Mouse (Mus musculus) skeletal muscle tissue, adult 2 months (tissue): ENCODE data around the gene Cars2.
"Not testable (repeated sequence)": the region's sequence is repeated elsewhere in the genome, so short reads cannot be mapped to it uniquely, and the experiment has no call there.

Experiments used
- DNase-seq: peaks from one replicate; pipeline ENCODE4 v3.0.0-alpha.2; 2012; ENCODE audit warnings: low read depth, low spot score

Gene Cars2

DNA sequence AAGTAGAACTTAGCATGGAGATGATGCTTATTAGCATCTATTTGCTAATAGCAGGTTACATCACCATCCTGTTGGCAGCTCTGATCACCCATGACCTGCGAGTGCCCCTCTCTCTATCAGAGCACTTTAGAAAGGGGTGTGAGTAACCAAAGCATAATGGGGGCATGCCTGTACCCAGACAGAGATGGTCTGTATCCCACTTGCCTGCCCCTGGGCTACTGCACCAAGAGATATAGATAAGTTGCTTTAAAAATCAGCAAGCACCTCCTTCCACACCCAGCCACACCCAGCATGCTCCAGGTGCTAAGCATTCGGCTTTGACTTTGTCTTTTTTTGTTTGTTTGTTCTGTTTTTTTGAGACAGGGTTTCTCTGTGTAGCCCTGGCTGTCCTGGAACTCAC is 74.7 kb downstream of the Cars2 start:
- no peak for DNase-seq

DNA sequence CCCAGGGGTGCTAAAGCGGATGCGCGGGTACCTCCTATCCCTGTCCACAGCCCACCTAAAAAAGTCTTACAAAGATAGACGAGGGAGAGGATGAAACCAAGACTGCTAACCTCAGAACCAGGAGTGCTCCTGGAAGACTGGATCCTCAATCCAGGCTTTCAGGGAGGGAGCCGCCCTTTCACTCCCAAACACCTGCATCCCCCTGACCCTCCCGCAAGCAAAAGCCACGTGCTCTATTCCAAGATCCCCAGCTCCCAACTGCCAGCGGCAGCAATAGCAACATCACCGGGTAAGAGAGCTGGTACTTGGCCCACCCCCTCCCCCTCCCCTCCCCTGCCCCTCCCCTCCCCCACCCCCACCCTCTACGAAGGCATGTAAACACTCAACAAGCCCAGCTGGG is 75.2 kb downstream of the Cars2 start:
- DNase-seq = no peak

DNA sequence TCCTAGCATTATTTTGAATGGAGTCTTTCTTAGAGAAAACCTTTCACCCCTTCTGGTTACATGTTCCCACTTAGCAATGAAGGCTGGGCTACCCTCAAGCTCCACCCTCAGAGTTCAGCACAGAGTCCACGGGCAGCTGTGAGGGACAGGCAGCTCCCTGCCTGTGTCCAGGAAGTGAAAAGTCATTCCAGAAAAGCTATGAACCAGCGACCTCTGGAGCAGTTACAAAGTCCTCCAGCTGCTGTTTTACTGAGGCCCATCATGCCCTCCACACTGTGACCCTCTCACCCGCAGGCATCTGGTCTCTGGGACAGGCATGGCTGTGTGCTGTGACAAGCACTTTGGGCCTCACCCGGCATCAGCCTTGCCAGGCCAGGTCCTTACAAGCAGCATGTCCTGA is 77.5 kb downstream of the Cars2 start:
- DNase-seq = no peak

DNA sequence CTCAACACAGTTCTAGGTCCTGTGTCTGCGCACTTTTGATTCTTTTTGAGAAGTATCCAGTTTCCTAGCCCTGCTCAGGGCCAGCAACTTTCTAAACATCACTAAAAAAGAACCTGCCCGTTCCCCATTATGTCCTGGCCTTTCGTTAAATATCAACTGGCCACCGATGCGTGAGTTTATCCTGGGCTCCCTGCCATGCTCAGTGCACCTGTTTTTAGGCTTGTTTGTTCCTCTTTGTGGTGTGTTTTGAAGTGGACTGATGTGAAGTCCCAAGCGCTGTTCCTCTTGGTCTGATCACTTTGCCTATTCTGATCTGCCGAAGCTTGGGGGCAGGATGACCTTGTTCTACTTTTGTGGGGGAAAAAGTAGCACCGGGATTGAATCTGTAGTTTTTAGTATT is 79.3 kb downstream of the Cars2 start:
- no peak for DNase-seq

- DNase-seq = no peak
Observed at GRCm38 (mm10) chr8:11470694-11471093, 79.9 kb downstream of the Cars2 start.

DNA sequence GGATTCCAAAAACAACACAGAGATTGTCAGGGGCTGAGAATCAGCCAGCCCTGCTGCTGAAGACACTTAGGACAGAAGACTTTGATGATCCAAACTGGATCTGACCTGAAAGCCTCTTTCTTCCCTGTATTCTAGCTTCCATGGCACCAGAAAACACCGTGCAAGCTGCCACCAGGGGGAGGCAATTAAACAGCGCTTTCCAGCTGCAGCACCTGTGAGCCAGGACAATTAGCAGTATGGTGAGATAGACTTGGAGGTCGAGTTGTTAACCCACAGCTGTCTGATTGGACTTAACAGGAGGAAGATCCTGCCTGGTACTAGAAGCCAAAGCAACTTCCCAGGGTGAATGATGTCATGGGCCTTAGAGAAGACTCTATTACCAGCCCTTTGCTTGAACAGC is 81.5 kb downstream of the Cars2 start:
- no peak for DNase-seq

- DNase-seq = not testable (repeated sequence)
Observed at GRCm38 (mm10) chr8:11466528-11466927, 84.1 kb downstream of the Cars2 start.

GRCm38 (mm10) chr8:11465619-11466018 is 85.0 kb downstream of the Cars2 start:
- no peak for DNase-seq

DNA sequence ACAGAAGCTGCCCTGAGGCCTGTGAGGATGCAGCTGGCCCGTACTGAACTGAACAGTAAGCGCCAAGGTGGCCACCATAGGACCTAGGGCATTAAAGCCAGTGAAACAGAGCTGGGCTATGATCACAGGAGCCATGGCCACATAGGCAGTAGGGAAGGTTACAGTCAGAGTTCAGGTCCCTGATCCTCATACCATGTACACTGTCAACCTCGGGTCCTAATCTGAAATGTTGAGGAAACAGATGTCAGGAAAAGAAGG is 85.9 kb downstream of the Cars2 start:
- no peak for DNase-seq
